Mouse (Mus musculus): ENCODE data around the gene Slc27a3. TPM values are rescaled to one million over a fixed set of nuclear protein-coding genes. Genes with fewer than 3 reads are reported as not detected.
A peak's percentile ranks its signal among the peaks of the same experiment; 100 is the strongest.

Slc27a3 gene
- 38.7 and 38.8 TPM in 2 replicates for polyA plus RNA-seq (2015; fragmentation: Nextera tagmentation; extraction: Ambion mirVana)

GRCm38 (mm10) chr3:90389511-90390490, at the start of gene Slc27a3:
Slc27a3 (minus strand) TSS chr3:90389938.
- Histone ChIP-seq H3K4me2 (replicated peaks) (peak within 1 kb of the TSS; percentile 90), H3K9ac (peak within 1 kb of the TSS; percentile 89), H3K4me1 (peaks cover 41% of the 10 kb centered on the region), H3K27ac (peak within 1 kb of the TSS; percentile 98), H3K4me3 (peak within 1 kb of the TSS; percentile 77), H3K27me3 (no peaks in the 10 kb centered on the region), H3K36me3 (peaks cover 61% of the 10 kb centered on the region), H3K9me3 (no peaks in the 10 kb centered on the region)
- peak; percentile 78 for ATAC-seq (ENCODE audit: low FRiP score, low read depth)
- whole genome bisulfite sequencing: under 1% methylated on average over 55 of the region's 55 CpGs

- WGBS: 69% methylated on average over 4 of the region's 4 CpGs
- Histone ChIP-seq H3K4me1 (peaks cover 9% of the 10 kb centered on the region), H3K27me3 (no peaks in the 10 kb centered on the region), H3K4me3 (no peak overlapping the region), H3K36me3 (no peaks in the 10 kb centered on the region), H3K27ac (no peak overlapping the region), H3K4me2 (replicated peaks) (no peak overlapping the region), H3K9me3 (no peaks in the 10 kb centered on the region), H3K9ac (no peak overlapping the region)
- no peak for ATAC-seq (ENCODE audit: low FRiP score, low read depth)
Measured at GRCm38 (mm10) chr3:90437131-90437530, 47.4 kb upstream of the Slc27a3 start.

GRCm38 (mm10) chr3:90434073-90434730, 44.5 kb upstream of the Slc27a3 start:
- H3K27ac ChIP-seq: peak overlapping the region; percentile 94
- WGBS: 51% methylated on average over 11 of the region's 11 CpGs

GRCm38 (mm10) chr3:90433381-90434020, 43.8 kb upstream of the Slc27a3 start, which contains the start of gene Ints3:
Ints3 (minus strand) TSS chr3:90433622.
- ATAC-seq (ENCODE audit: low FRiP score, low read depth): peak; percentile 99
- Histone ChIP-seq H3K9me3 (no peaks in the 10 kb centered on the region), H3K9ac (peak within 1 kb of the TSS; percentile 96), H3K27me3 (no peaks in the 10 kb centered on the region), H3K36me3 (peaks cover 7% of the 10 kb centered on the region), H3K4me2 (replicated peaks) (peak within 1 kb of the TSS; percentile 98), H3K27ac (peak within 1 kb of the TSS; percentile 94), H3K4me3 (peak within 1 kb of the TSS; percentile 83), H3K4me1 (peaks cover 30% of the 10 kb centered on the region)
- WGBS: 1% methylated on average over 43 of the region's 52 CpGs

More at GRCm38 (mm10) chr3:90434073-90434730, 44.5 kb upstream of the Slc27a3 start:
- Histone ChIP-seq H3K27me3 (no peaks in the 10 kb centered on the region), H3K36me3 (peaks cover 4% of the 10 kb centered on the region), H3K9me3 (no peaks in the 10 kb centered on the region), H3K4me3 (peak overlapping the region; percentile 83), H3K9ac (peak overlapping the region; percentile 54), H3K4me1 (peaks cover 30% of the 10 kb centered on the region), H3K4me2 (replicated peaks) (peak overlapping the region; percentile 98)
- ATAC-seq (ENCODE audit: low FRiP score, low read depth): no peak

GRCm38 (mm10) chr3:90432811-90433219, 43.1 kb upstream of the Slc27a3 start:
- peak; percentile 30 for ATAC-seq (ENCODE audit: low FRiP score, low read depth)
- WGBS: under 1% methylated on average over 12 of the region's 12 CpGs
- Histone ChIP-seq H3K4me3 (peak overlapping the region; percentile 83), H3K9me3 (no peaks in the 10 kb centered on the region), H3K27ac (peak overlapping the region; percentile 94), H3K4me1 (peaks cover 30% of the 10 kb centered on the region), H3K27me3 (no peaks in the 10 kb centered on the region), H3K9ac (peak overlapping the region; percentile 96), H3K4me2 (replicated peaks) (peak overlapping the region; percentile 98), H3K36me3 (peaks cover 7% of the 10 kb centered on the region)

- H3K4me2 ChIP-seq (replicated peaks): peak overlapping the region; percentile 98
- ATAC-seq (ENCODE audit: low FRiP score, low read depth): no peak
- peaks cover 7% of the 10 kb centered on the region for H3K36me3 ChIP-seq
- 12% methylated on average over 2 of the region's 2 CpGs for WGBS
- no peaks in the 10 kb centered on the region for H3K27me3 ChIP-seq
- H3K4me3 ChIP-seq: peak overlapping the region; percentile 83
- H3K9me3 ChIP-seq: no peaks in the 10 kb centered on the region
- H3K4me1 ChIP-seq: peaks cover 30% of the 10 kb centered on the region
- peak overlapping the region; percentile 96 for H3K9ac ChIP-seq
- peak overlapping the region; percentile 94; the same call in 1 of the 2 replicates for H3K27ac ChIP-seq
Measured at GRCm38 (mm10) chr3:90432348-90432747, 42.6 kb upstream of the Slc27a3 start.

GRCm38 (mm10) chr3:90429576-90429975, 39.8 kb upstream of the Slc27a3 start:
- Histone ChIP-seq H3K9me3 (no peaks in the 10 kb centered on the region), H3K4me3 (no peak overlapping the region), H3K27ac (no peak overlapping the region), H3K4me2 (replicated peaks) (no peak overlapping the region), H3K9ac (no peak overlapping the region), H3K36me3 (peaks cover 17% of the 10 kb centered on the region), H3K4me1 (peaks cover 38% of the 10 kb centered on the region), H3K27me3 (no peaks in the 10 kb centered on the region)
- 88% methylated on average over 3 of the region's 3 CpGs for WGBS
- ATAC-seq (ENCODE audit: low FRiP score, low read depth): no peak

GRCm38 (mm10) chr3:90428186-90428585, 38.4 kb upstream of the Slc27a3 start:
- H3K27me3 ChIP-seq: no peaks in the 10 kb centered on the region
- H3K4me3 ChIP-seq: no peak overlapping the region
- no peak overlapping the region for H3K27ac ChIP-seq
- no peak overlapping the region for H3K4me2 ChIP-seq (replicated peaks)
- H3K9ac ChIP-seq: no peak overlapping the region
- H3K36me3 ChIP-seq: peaks cover 25% of the 10 kb centered on the region
- peaks cover 32% of the 10 kb centered on the region for H3K4me1 ChIP-seq
- no peak for ATAC-seq (ENCODE audit: low FRiP score, low read depth)
- no peaks in the 10 kb centered on the region for H3K9me3 ChIP-seq
- 75% methylated on average over 6 of the region's 6 CpGs for WGBS

- no peaks in the 10 kb centered on the region for H3K9me3 ChIP-seq
- no peak overlapping the region for H3K4me3 ChIP-seq
- no peak overlapping the region for H3K4me2 ChIP-seq (replicated peaks)
- H3K36me3 ChIP-seq: peaks cover 31% of the 10 kb centered on the region
- H3K27ac ChIP-seq: no peak overlapping the region
- H3K27me3 ChIP-seq: no peaks in the 10 kb centered on the region
- 73% methylated on average over 1 of the region's 1 CpGs for WGBS
- no peak overlapping the region for H3K9ac ChIP-seq
- ATAC-seq (ENCODE audit: low FRiP score, low read depth): no peak
- peaks cover 32% of the 10 kb centered on the region for H3K4me1 ChIP-seq
Measured at GRCm38 (mm10) chr3:90427574-90427973, 37.8 kb upstream of the Slc27a3 start.

GRCm38 (mm10) chr3:90425499-90425898, 35.8 kb upstream of the Slc27a3 start:
- WGBS: 90% methylated on average over 2 of the region's 2 CpGs
- Histone ChIP-seq H3K36me3 (peaks cover 49% of the 10 kb centered on the region), H3K27ac (no peak overlapping the region), H3K9me3 (no peaks in the 10 kb centered on the region), H3K4me3 (no peak overlapping the region), H3K4me2 (replicated peaks) (no peak overlapping the region), H3K4me1 (peaks cover 12% of the 10 kb centered on the region), H3K9ac (no peak overlapping the region), H3K27me3 (no peaks in the 10 kb centered on the region)
- no peak for ATAC-seq (ENCODE audit: low FRiP score, low read depth)

GRCm38 (mm10) chr3:90423549-90423948, 33.8 kb upstream of the Slc27a3 start:
- Histone ChIP-seq H3K27me3 (no peaks in the 10 kb centered on the region), H3K36me3 (peaks cover 54% of the 10 kb centered on the region)

More at GRCm38 (mm10) chr3:90423549-90423948, 33.8 kb upstream of the Slc27a3 start:
- no peaks in the 10 kb centered on the region for H3K9me3 ChIP-seq
- no peak overlapping the region for H3K4me3 ChIP-seq
- no peak overlapping the region for H3K4me2 ChIP-seq (replicated peaks)
- no peak overlapping the region for H3K27ac ChIP-seq
- no peak overlapping the region for H3K9ac ChIP-seq
- peaks cover 8% of the 10 kb centered on the region for H3K4me1 ChIP-seq
- no peak for ATAC-seq (ENCODE audit: low FRiP score, low read depth)

Data from limb, embryonic 13.5 days (tissue).